Mouse (Mus musculus): Measurements from ENCODE around the gene Sdk1. TPM values are rescaled to one million over a fixed set of nuclear protein-coding genes. Genes with fewer than 3 reads are reported as not detected.

The Sdk1 gene
- polyA plus RNA-seq, 1 experiment from 2014 or later = 1.1 TPM

DNA sequence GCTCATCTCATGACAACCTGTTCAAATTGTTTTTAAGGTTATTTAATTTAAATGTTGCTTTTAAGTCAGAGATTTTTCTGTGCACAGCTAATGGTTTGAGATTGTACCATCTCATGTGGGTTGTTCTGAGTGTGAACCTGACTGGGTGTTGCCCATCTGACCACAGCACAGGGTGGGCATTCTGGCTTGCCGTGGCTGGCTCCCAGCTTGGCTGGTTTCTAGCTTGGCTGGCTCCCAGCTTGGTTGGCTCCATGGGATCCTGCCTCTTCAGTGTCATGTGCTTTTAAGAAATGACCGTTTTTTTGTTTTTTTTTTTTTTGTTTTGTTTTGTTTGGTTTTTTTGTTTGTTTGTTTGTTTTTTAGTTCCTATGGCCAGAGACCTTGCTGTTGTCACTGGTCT, 326.8 kb downstream of the Sdk1 start:
- Histone ChIP-seq H3K36me3 (ENCODE audit: control insufficient read depth, insufficient read depth, low read length) (no peaks in the 10 kb centered on the region), H3K4me1 (replicated peaks; ENCODE audit: control insufficient read depth, insufficient read depth) (no peaks in the 10 kb centered on the region), H3K9me3 (ENCODE audit: control insufficient read depth, low read length) (no peaks in the 10 kb centered on the region), H3K27me3 (ENCODE audit: control insufficient read depth, insufficient read depth, low read length) (no peaks in the 10 kb centered on the region), H3K27ac (replicated peaks) (no peak overlapping the region), H3K4me3 (ENCODE audit: low read depth, low read length) (no peak overlapping the region), H3K9ac (ENCODE audit: low read length) (no peak overlapping the region), H3K4me2 (replicated peaks; ENCODE audit: low read depth) (no peak overlapping the region)
- no peak for DNase-seq (ENCODE audit: low spot score)
- WGBS = 61% methylated on average over 2 of the region's 2 CpGs
- no peak for ATAC-seq (ENCODE audit: low FRiP score, low TSS enrichment)
- no peak for TF ChIP-seq CTCF (IDR thresholded peaks at IDR 0.05; ENCODE audit: low read depth)
- no peak for TF ChIP-seq EP300 (optimal IDR thresholded peaks at IDR 0.05)

DNA sequence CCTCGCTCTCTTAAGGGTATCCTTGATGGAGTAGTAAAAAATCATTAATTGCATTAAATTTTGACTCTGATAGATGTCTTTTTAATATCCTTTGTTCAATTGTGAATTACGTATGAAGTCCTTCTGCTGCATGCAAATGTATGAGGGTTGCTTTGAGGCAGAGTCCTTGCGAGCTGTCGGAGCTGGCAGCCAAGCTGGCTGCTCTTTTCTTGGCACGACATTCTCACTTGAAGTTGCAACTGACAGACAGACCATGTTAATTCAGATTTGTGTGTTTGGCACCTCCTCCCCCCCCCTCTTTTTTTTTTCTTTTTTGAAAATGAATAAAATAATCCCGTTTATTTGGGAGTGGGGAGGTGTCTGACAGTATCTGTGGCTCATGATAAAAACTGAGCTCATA, 329.2 kb downstream of the Sdk1 start:
- 69% methylated on average over 6 of the region's 6 CpGs for WGBS
- Histone ChIP-seq H3K27ac (replicated peaks) (no peak overlapping the region), H3K9ac (ENCODE audit: low read length) (no peak overlapping the region), H3K4me3 (ENCODE audit: low read depth, low read length) (no peak overlapping the region), H3K4me1 (replicated peaks; ENCODE audit: control insufficient read depth, insufficient read depth) (no peaks in the 10 kb centered on the region), H3K36me3 (ENCODE audit: control insufficient read depth, insufficient read depth, low read length) (no peaks in the 10 kb centered on the region), H3K27me3 (ENCODE audit: control insufficient read depth, insufficient read depth, low read length) (no peaks in the 10 kb centered on the region), H3K4me2 (replicated peaks; ENCODE audit: low read depth) (no peak overlapping the region), H3K9me3 (ENCODE audit: control insufficient read depth, low read length) (no peaks in the 10 kb centered on the region)
- TF ChIP-seq EP300 (optimal IDR thresholded peaks at IDR 0.05) = no peak
- TF ChIP-seq CTCF (IDR thresholded peaks at IDR 0.05; ENCODE audit: low read depth) = no peak
- ATAC-seq (ENCODE audit: low FRiP score, low TSS enrichment) (no peak), DNase-seq (ENCODE audit: low spot score) (no peak)

DNA sequence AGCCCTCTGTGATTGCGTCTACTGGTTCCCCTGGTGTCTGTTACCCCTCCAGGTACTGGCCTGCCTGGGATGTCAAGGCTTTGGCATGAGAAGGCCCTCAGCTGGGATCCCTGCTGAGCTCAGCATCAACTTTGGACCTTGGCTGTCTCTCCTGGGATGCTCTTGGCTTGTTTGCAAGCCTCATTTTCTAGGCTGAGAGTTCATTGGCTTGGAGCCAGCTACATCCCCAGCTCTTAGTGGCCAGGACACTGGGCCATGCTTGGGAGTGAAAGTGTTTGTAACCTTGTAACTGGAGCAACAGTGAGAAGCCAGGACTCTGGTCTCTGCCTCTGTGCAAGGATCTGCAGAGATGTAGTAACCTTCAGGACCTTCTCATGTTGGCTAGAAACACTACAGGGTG, 333.0 kb downstream of the Sdk1 start:
- Histone ChIP-seq H3K4me2 (replicated peaks; ENCODE audit: low read depth) (no peak overlapping the region), H3K27ac (replicated peaks) (no peak overlapping the region), H3K36me3 (ENCODE audit: control insufficient read depth, insufficient read depth, low read length) (no peaks in the 10 kb centered on the region), H3K9me3 (ENCODE audit: control insufficient read depth, low read length) (no peaks in the 10 kb centered on the region), H3K4me3 (ENCODE audit: low read depth, low read length) (no peak overlapping the region), H3K4me1 (replicated peaks; ENCODE audit: control insufficient read depth, insufficient read depth) (no peaks in the 10 kb centered on the region), H3K27me3 (ENCODE audit: control insufficient read depth, insufficient read depth, low read length) (no peaks in the 10 kb centered on the region), H3K9ac (ENCODE audit: low read length) (no peak overlapping the region)
- ATAC-seq (ENCODE audit: low FRiP score, low TSS enrichment) (no peak), DNase-seq (ENCODE audit: low spot score) (peak; percentile 17)
- WGBS = 80% methylated on average over 1 of the region's 1 CpGs
- TF ChIP-seq CTCF (IDR thresholded peaks at IDR 0.05; ENCODE audit: low read depth) = no peak
- TF ChIP-seq EP300 (optimal IDR thresholded peaks at IDR 0.05) = no peak

- Histone ChIP-seq H3K4me1 (replicated peaks; ENCODE audit: control insufficient read depth, insufficient read depth) (no peaks in the 10 kb centered on the region), H3K9me3 (ENCODE audit: control insufficient read depth, low read length) (no peaks in the 10 kb centered on the region), H3K9ac (ENCODE audit: low read length) (no peak overlapping the region), H3K27me3 (ENCODE audit: control insufficient read depth, insufficient read depth, low read length) (no peaks in the 10 kb centered on the region), H3K36me3 (ENCODE audit: control insufficient read depth, insufficient read depth, low read length) (no peaks in the 10 kb centered on the region), H3K4me2 (replicated peaks; ENCODE audit: low read depth) (no peak overlapping the region), H3K27ac (replicated peaks) (no peak overlapping the region), H3K4me3 (ENCODE audit: low read depth, low read length) (no peak overlapping the region)
- DNase-seq (ENCODE audit: low spot score) (no peak), ATAC-seq (ENCODE audit: low FRiP score, low TSS enrichment) (no peak)
- no peak for TF ChIP-seq EP300 (optimal IDR thresholded peaks at IDR 0.05)
- TF ChIP-seq CTCF (IDR thresholded peaks at IDR 0.05; ENCODE audit: low read depth) = no peak
- 53% methylated on average over 5 of the region's 5 CpGs for WGBS
Observed at GRCm38 (mm10) chr5:141591246-141591645, 350.0 kb downstream of the Sdk1 start.

DNA sequence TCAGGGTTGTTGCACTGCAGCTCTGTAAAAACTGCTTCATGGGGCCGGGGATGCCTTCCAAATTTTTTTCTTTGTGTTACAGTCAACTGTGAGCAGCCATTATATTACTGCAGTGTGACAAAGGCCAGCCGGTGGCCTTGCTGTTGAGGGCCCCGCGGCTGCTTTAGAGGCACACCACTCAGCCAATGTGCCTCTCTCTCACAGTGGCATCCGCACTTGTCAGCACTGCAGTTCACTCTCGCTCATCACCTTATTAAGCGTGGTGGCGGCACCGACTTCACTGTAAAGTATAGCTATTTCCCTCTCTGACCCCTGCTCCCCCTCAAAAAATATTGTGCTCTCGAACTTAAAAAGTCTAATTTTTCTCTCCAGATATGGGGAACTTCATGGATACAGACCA, 371.4 kb downstream of the Sdk1 start:
- H3K27ac ChIP-seq (replicated peaks) = no peak overlapping the region
- DNase-seq (ENCODE audit: low spot score) (no peak), ATAC-seq (ENCODE audit: low FRiP score, low TSS enrichment) (no peak)
- WGBS = 81% methylated on average over 10 of the region's 10 CpGs
- TF ChIP-seq CTCF (IDR thresholded peaks at IDR 0.05; ENCODE audit: low read depth) (no peak), EP300 (optimal IDR thresholded peaks at IDR 0.05) (no peak)
- no peaks in the 10 kb centered on the region for H3K9me3 ChIP-seq (ENCODE audit: control insufficient read depth, low read length)
- no peak overlapping the region for H3K4me2 ChIP-seq (replicated peaks; ENCODE audit: low read depth)
- H3K27me3 ChIP-seq (ENCODE audit: control insufficient read depth, insufficient read depth, low read length) = no peaks in the 10 kb centered on the region
- no peaks in the 10 kb centered on the region for H3K4me1 ChIP-seq (replicated peaks; ENCODE audit: control insufficient read depth, insufficient read depth)
- no peaks in the 10 kb centered on the region for H3K36me3 ChIP-seq (ENCODE audit: control insufficient read depth, insufficient read depth, low read length)
- H3K9ac ChIP-seq (ENCODE audit: low read length) = no peak overlapping the region
- H3K4me3 ChIP-seq (ENCODE audit: low read depth, low read length) = no peak overlapping the region

DNA sequence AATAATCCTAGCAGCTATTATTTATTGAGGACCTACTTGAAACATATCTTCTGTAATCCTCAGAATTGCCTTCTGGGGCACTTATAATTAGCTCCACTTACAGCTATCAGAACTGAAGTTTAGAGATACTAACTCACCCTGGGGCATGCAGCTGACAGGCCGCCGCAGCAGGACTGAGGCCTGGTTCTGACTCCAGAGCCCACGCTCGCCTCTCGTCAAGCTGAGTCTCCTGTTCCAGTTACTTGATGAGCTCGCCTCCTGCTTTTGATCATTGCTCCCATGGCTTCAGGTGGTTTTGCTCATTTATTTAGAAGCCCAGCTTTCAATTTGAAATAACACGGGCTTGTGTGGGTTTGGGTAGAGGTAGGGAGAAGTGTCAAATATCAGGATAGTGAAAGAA, 374.5 kb downstream of the Sdk1 start:
- no peaks in the 10 kb centered on the region for H3K4me1 ChIP-seq (replicated peaks; ENCODE audit: control insufficient read depth, insufficient read depth)

More for the DNA sequence above, 374.5 kb downstream of the Sdk1 start:
- Histone ChIP-seq H3K27me3 (ENCODE audit: control insufficient read depth, insufficient read depth, low read length) (no peaks in the 10 kb centered on the region), H3K4me3 (ENCODE audit: low read depth, low read length) (no peak overlapping the region), H3K9me3 (ENCODE audit: control insufficient read depth, low read length) (no peaks in the 10 kb centered on the region), H3K9ac (ENCODE audit: low read length) (no peak overlapping the region), H3K4me2 (replicated peaks; ENCODE audit: low read depth) (no peak overlapping the region), H3K27ac (replicated peaks) (no peak overlapping the region), H3K36me3 (ENCODE audit: control insufficient read depth, insufficient read depth, low read length) (no peaks in the 10 kb centered on the region)
- WGBS = 72% methylated on average over 7 of the region's 7 CpGs
- TF ChIP-seq CTCF (IDR thresholded peaks at IDR 0.05; ENCODE audit: low read depth) (no peak), EP300 (optimal IDR thresholded peaks at IDR 0.05) (no peak)
- no peak for ATAC-seq (ENCODE audit: low FRiP score, low TSS enrichment)
- no peak for DNase-seq (ENCODE audit: low spot score)

All from stomach, postnatal 0 days (tissue).